Mouse (Mus musculus) cortical plate, adult 2 months (tissue): ENCODE measurements around the gene Dpep2nb.

Source experiments
- CTCF ChIP-seq: fragments of 200-500 bp; IDR thresholded peaks from 2 replicates; pipeline ENCODE4 v1.5.1; 2011; ENCODE audit warnings: mild to moderate bottlenecking, control low read depth, low read length; ENCODE audit not compliant: insufficient read depth; ENCODE audit errors: extremely low read depth
- POLR2A ChIP-seq: fragments of 200-500 bp; IDR thresholded peaks from 2 replicates; pipeline ENCODE4 v1.6.1; 2011; ENCODE audit warnings: mild to moderate bottlenecking, low read length, control low read depth; ENCODE audit not compliant: insufficient read depth; ENCODE audit errors: extremely low read depth

GRCm38 (mm10) chr8:106040218-106040617, 34.4 kb upstream of the Dpep2nb start:
- TF ChIP-seq CTCF (no peak), POLR2A (no peak)
